Mouse (Mus musculus) adrenal gland, adult 2 months (tissue): ENCODE results near the gene Mrtfb. TPM values are rescaled to one million over a fixed set of nuclear protein-coding genes. Genes with fewer than 3 reads are reported as not detected.

ENCODE experiments used
- microRNA-seq, 2 experiments: library from miRNA; unstranded; fragments of <30 nt; microRNA quantifications; one replicate each; pipeline ENCODE4 v1.2.0; 2021
- polyA plus RNA-seq: library from polyadenylated mRNA; depleted of rRNA; stranded (reverse); fragments of >200 nt; gene quantifications from 2 replicates; pipeline ENCODE4 v1.2.3, GENCODE M21; 2012; rRNA removed
- total RNA-seq, 2 experiments: library from RNA; stranded (reverse); gene quantifications; 2 replicates each; pipeline ENCODE4 v1.2.3; 2021

The Mrtfb gene
- total and polyA plus RNA-seq, 3 experiments = 9.1 to 33.8 (median 27.2) TPM

Small RNAs within 50 kb of the gene (microRNA-seq; reads per million reads assigned to microRNA genes)
- 352 to 418 reads per million in 2 experiments for gene Mir193b
- gene Mir365-1 = 8.3 to 20.2 reads per million in 2 experiments

Other genes starting within 250 kb of the Mrtfb start
- gene Ercc4, start 146.8 kb upstream of the Mrtfb start, total RNA-seq = 10 to 100 TPM; 12.0 to 19.1 TPM
- gene Ercc4, start 146.8 kb upstream of the Mrtfb start, polyA plus RNA-seq = 16.5 and 17.2 TPM in 2 replicates